Mouse (Mus musculus) forelimb bud, embryonic 11.5 days (tissue): ENCODE data around the gene Npvf.

Source experiments
- DNase-seq: peaks from one replicate; pipeline ENCODE4 v3.0.0-alpha.2; 2012; ENCODE audit warnings: low read depth, low spot score

Gene Npvf

GRCm38 (mm10) chr6:50654356-50654755 is at the start of gene Npvf:
Gene Npvf (minus strand): TSS chr6:50654439.
- no peak for DNase-seq

GRCm38 (mm10) chr6:50689121-50689815 is 35.0 kb upstream of the Npvf start:
- no peak for DNase-seq

DNA sequence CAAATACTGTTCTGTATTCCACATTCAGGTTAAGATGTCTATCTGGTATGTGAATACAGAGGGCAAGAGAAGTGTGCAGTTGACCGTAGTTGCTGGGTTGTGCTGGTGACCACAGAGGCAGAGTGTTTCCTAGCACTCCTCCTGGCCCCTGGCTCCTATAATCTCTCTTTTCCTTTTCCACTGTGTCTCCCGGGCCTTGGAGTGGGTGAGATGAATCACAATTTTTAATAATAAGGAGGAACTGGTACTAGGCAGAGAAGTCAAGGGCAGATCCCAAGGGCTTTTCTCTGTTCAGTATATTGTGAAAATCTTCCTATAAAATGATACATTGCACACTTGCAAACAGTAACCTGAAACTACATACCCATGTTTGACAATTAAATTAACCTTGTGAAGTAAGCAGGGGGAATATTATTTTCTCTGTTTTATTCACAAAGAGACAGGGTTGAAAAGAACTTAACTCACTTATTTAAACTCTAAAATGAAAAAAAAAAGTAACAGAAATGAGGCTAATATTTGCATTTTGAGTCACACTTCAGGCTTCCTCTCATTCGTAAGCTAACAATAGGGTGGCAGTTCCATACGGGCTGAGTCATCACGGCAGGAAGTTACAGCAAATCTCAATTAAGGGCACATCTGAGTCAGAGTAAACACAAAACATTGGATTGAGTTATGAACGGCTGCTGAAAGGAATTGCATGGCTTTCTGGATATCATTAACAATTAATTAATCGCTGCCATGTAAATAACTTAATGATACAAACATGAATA is 30.6 kb upstream of the Npvf start:
- no peak for DNase-seq

DNA sequence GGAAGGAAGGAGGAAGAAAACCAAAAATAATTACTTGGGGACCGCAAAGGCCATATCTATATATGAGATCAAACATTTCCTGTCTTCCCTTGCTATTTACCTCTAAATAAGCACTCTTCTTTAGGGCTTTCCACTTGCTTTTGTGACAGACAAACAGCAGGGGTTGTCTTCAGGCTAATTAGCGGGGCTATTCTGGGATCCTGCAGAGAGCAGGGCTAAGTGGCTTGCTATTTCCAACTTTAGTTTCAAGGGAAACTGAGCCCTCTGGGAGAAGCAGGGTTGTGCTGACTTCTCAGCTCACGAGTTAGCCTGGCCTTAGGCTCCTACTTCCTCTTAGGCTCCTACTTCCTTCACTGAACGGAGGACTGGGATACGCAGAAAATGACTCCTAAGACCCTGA is 27.3 kb upstream of the Npvf start:
- no peak for DNase-seq

GRCm38 (mm10) chr6:50680224-50681215 is 26.3 kb upstream of the Npvf start:
- no peak for DNase-seq

GRCm38 (mm10) chr6:50679486-50679828 is 25.2 kb upstream of the Npvf start:
- DNase-seq: no peak

GRCm38 (mm10) chr6:50678826-50679485 is 24.7 kb upstream of the Npvf start:
- DNase-seq: peak; percentile 78

DNA sequence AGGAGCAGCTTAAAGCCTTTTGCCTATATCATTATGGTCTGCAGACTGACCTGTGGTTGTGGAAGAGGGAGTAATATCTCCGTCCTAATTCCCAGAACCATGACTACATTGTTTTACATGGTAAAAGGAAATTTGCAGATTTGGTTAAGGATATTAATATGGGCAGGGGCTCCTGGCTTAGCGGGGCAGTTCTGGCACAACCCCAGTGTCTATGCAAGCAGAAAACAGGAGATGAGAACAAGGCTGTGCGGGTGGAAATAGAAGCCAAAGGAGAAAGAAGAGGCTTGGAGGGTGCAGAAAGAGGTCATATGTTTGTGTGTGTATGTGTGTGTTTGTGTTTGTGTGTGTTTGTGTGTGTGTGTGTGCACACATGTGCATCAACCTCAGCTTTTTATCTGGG is 17.0 kb upstream of the Npvf start:
- DNase-seq: no peak

GRCm38 (mm10) chr6:50666937-50667336 is 12.7 kb upstream of the Npvf start:
- no peak for DNase-seq

GRCm38 (mm10) chr6:50665020-50665419 is 10.8 kb upstream of the Npvf start:
- no peak for DNase-seq

GRCm38 (mm10) chr6:50664193-50664592 is 10.0 kb upstream of the Npvf start:
- DNase-seq: no peak

DNA sequence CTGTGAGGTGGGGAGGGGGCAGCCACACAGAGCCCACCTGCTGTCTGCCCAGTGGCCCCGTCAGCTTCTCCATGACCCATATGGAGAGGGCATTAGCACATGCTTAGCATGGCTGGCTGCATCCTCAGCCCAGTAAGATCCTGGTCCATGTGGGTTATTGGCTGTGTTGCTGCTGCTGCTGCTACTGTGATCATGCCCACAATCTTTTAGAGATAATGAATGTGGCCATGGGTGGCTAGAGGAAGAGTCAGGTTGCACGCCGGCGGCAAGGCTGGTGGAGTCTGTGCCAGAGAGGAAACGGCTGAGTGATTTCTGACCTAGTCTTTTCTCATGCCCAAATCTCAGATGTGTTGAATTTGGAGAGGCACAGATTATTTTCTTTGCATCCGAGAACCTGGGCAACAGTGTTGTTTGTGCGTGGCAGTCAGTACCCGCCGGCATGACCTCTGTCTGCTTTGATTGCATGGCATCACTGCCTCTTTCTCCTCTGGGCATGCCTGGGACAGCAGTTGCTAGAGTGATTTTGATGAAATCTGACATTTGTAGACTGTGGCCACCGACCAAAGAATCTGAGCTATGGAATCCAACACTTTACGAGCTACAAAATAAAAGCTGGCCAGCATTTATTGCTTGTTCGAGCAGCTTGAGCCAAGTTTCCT is 8.8 kb upstream of the Npvf start:
- DNase-seq: peak; percentile 30

- no peak for DNase-seq
Measured at GRCm38 (mm10) chr6:50661729-50662128, 7.5 kb upstream of the Npvf start.

DNA sequence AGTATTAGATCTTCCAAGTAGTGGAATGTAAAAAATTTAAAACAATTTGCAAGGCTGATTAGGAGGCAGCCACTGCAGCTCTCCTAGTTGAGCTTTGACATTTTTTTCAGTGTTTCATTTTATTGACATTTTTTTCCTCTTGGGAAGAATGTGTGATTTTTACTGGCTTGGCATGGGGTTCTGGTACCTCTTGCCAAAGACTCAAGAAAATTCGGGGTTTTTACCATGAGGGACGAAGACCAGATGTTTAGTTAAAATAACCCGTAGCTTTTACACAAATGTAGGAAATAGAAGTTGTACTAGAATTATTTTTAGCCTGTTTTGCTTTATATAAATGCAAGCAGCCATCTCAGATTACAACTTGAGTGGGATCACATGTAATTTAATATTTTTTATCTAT is 4.2 kb upstream of the Npvf start:
- no peak for DNase-seq

- DNase-seq: no peak
Measured at GRCm38 (mm10) chr6:50658018-50658417, 3.8 kb upstream of the Npvf start.

DNA sequence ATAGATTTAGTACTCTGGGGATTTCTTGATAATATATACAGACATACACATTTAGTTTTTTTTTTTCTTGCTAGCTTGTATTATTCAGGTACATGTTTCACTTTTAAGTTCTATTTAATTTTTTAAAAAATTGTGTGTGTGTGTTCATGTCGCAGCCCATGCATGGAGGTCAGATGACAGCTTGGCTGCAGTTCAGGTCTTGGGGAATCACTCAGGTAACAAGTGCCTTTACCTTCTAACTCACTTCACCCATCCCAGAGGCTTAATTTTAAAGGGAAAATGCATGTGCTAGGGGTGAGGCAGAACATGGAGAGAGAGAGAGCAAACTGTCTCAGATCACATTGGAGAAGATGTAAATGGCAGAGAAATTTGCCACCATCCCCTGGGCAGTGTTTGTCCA is 2.2 kb upstream of the Npvf start:
- DNase-seq: no peak

GRCm38 (mm10) chr6:50655925-50656324 is 1.7 kb upstream of the Npvf start:
- DNase-seq: peak; percentile 19

GRCm38 (mm10) chr6:50647656-50648055 is 6.6 kb downstream of the Npvf start:
- DNase-seq: no peak

DNA sequence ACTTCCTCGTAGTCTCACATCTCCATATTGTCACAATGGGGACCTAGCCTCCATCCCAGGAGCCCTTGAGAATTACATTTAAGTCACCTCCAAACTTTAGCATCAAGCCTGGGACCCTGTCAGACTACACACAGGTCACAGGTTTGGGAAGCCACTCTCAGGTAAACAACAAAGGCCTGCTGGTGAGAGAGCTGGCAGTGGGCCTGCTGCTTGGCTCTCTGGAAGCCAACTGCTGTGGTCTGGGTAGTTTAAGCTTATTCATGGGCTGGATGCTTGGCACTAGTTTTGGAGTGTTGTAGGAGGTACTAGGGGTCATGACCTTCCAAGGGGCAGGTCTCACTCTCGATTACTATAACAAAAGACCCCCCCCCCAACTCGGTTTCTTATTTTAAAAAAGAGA is 7.6 kb downstream of the Npvf start:
- no peak for DNase-seq

DNA sequence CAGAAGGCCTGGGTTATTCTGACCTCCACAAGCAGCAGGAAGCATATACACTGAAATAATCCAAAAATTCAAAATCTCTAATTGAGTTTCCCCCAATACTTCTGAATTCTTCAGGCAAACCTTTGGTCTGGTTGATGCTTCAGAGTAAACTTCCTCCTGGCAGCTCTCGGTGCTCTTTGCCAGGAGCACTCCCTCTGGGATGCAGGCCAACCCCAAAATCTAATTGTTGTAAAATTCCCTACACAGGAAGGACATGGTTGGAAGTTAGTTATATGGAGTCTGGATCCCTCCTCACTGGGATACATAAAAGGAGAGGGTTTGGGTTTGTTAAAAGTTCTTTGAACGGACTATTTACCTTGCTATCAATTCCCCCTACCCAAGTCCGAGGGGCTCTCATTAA is 9.5 kb downstream of the Npvf start:
- DNase-seq: no peak

GRCm38 (mm10) chr6:50641898-50642297 is 12.3 kb downstream of the Npvf start:
- peak; percentile 26 for DNase-seq
